ENCODE assay signal across 11 mouse cellular contexts in genomic region chr14:52313931-52314807, GRCm38 (mm10). TPM values are rescaled to one million over a fixed set of nuclear protein-coding genes. Genes with fewer than 3 reads are reported as not detected.
A peak's percentile ranks its signal among the peaks of the same experiment; 100 is the strongest.
DNase-seq lines count a peak whose midpoint lies in the region; ATAC-seq and TF ChIP-seq lines count a peak whose summit lies in the region.
"Had no signal": no experiment of that assay in that cellular context is flagged by ENCODE, and none has a peak within 500 bp of the region (broad histone marks: within the 10 kb centered on the region; RNA-seq: fewer than 3 reads in every experiment).

No protein-coding gene starts in this region.

- WGBS in stomach, embryonic 14.5 days = 88% methylated on average over 26 of the region's 26 CpGs
- WGBS in stomach, postnatal 0 days = 85% methylated on average over 26 of the region's 26 CpGs
- 65% methylated on average over 26 of the region's 26 CpGs for WGBS in liver, embryonic 15.5 days (ENCODE audit: insufficient replicate concordance)

- H3K9me3 ChIP-seq in stomach, embryonic 14.5 days (ENCODE audit: control insufficient read depth, low read depth, low read length) = no peaks in the 10 kb centered on the region
- H3K9me3 ChIP-seq in stomach, postnatal 0 days (ENCODE audit: control insufficient read depth, low read length) = no peaks in the 10 kb centered on the region
- no peaks in the 10 kb centered on the region for H3K9me3 ChIP-seq in liver, embryonic 15.5 days (replicated peaks)

- TF ChIP-seq EP300 in stomach, postnatal 0 days (optimal IDR thresholded peaks at IDR 0.05) = no peak

- H3K4me3 ChIP-seq in gastrocnemius, adult 2 months = 0 out of 2 replicates have a peak overlapping the region, but pooled peaks have one; percentile 11
- no peak overlapping the region for H3K4me3 ChIP-seq in stomach, embryonic 14.5 days (ENCODE audit: low read depth, low read length)
- no peak overlapping the region for H3K4me3 ChIP-seq in stomach, postnatal 0 days (ENCODE audit: low read depth, low read length)
- no peak overlapping the region for H3K4me3 ChIP-seq in liver, embryonic 15.5 days (replicated peaks)
- H3K4me3 ChIP-seq: heart, adult 2 months had no signal

- ATAC-seq in stomach, embryonic 14.5 days (ENCODE audit: insufficient number of reproducible peaks, insufficient read depth, low FRiP score, low read depth) = no peak
- ATAC-seq in stomach, postnatal 0 days (ENCODE audit: low FRiP score, low TSS enrichment) = no peak
- ATAC-seq in liver, embryonic 15.5 days (ENCODE audit: insufficient read depth) = no peak

- no peak overlapping the region for H3K9ac ChIP-seq in stomach, embryonic 14.5 days (replicated peaks; ENCODE audit: low read depth, low read length)
- no peak overlapping the region for H3K9ac ChIP-seq in stomach, postnatal 0 days (ENCODE audit: low read length)
- no peak overlapping the region for H3K9ac ChIP-seq in liver, embryonic 15.5 days

- no peaks in the 10 kb centered on the region for H3K27me3 ChIP-seq in stomach, embryonic 14.5 days (ENCODE audit: control insufficient read depth, insufficient read depth, low read length)
- no peaks in the 10 kb centered on the region for H3K27me3 ChIP-seq in stomach, postnatal 0 days (ENCODE audit: control insufficient read depth, insufficient read depth, low read length)
- peaks cover 56% of the 10 kb centered on the region for H3K27me3 ChIP-seq in liver, embryonic 15.5 days

- H3K4me1 ChIP-seq in stomach, embryonic 14.5 days (ENCODE audit: control insufficient read depth, insufficient read depth, low read length) = peaks cover 13% of the 10 kb centered on the region
- 0 out of 2 replicates have a peak, but pooled peaks cover 3% of the 10 kb centered on the region for H3K4me1 ChIP-seq in stomach, postnatal 0 days (replicated peaks; ENCODE audit: control insufficient read depth, insufficient read depth)
- peaks cover 16% of the 10 kb centered on the region for H3K4me1 ChIP-seq in liver, embryonic 15.5 days (replicated peaks)

- intact Hi-C loops in gastrocnemius, adult 2 months (cut with DNase I) = no loop called here

- H3K4me2 ChIP-seq in stomach, embryonic 14.5 days (replicated peaks; ENCODE audit: low read depth, low read length) = peak overlapping the region; percentile 83; the same call in 1 of the 2 replicates
- H3K4me2 ChIP-seq in stomach, postnatal 0 days (replicated peaks; ENCODE audit: low read depth) = no peak overlapping the region
- 0 out of 2 replicates have a peak overlapping the region, but pooled peaks have one; percentile 3 for H3K4me2 ChIP-seq in liver, embryonic 15.5 days

- DNase-seq in gastrocnemius, adult 2 months = no peak
- no peak for DNase-seq in gastrocnemius, postnatal 4 days (ENCODE audit: low spot score in 2 of 2)
- DNase-seq in stomach, postnatal 0 days (ENCODE audit: low spot score) = no peak
- no peak for DNase-seq in thymus, postnatal 10 days (ENCODE audit: low spot score in 2 of 2)
- no peak for DNase-seq in spleen, adult 18-20 months
- DNase-seq in frontal cortex, postnatal 14 days (ENCODE audit: low spot score in 2 of 2) = no peak

- no peak overlapping the region for H3K27ac ChIP-seq in gastrocnemius, adult 2 months
- H3K27ac ChIP-seq in stomach, embryonic 14.5 days (ENCODE audit: low read length) = no peak overlapping the region
- no peak overlapping the region for H3K27ac ChIP-seq in stomach, postnatal 0 days (replicated peaks)
- H3K27ac ChIP-seq in liver, embryonic 15.5 days (replicated peaks) = no peak overlapping the region
- H3K27ac ChIP-seq: heart, adult 2 months had no signal

- no peak for TF ChIP-seq CTCF in gastrocnemius, adult 2 months (IDR thresholded peaks at IDR 0.05)
- TF ChIP-seq CTCF in stomach, postnatal 0 days (IDR thresholded peaks at IDR 0.05; ENCODE audit: low read depth) = no peak

- peaks cover 25% of the 10 kb centered on the region for H3K36me3 ChIP-seq in stomach, embryonic 14.5 days (ENCODE audit: control insufficient read depth, insufficient read depth, low read length)
- H3K36me3 ChIP-seq in stomach, postnatal 0 days (ENCODE audit: control insufficient read depth, insufficient read depth, low read length) = no peaks in the 10 kb centered on the region
- H3K36me3 ChIP-seq in liver, embryonic 15.5 days (replicated peaks) = no peaks in the 10 kb centered on the region

RNA-seq across cellular contexts. Expression of gene Mettl3, which starts 9.2 kb away (rescaled TPM):
- total RNA-seq in gastrocnemius, adult 2 months (2021) = 10 to 100 TPM; 17.2 to 19.5 TPM
- 10 to 100 TPM; 22.1 to 24.8 TPM for total RNA-seq in gastrocnemius, postnatal 4 days (2021)
- polyA plus RNA-seq in stomach, embryonic 14.5 days (2014; fragmentation: Nextera tagmentation; extraction: Ambion mirVana) = 41.3 and 45.3 TPM in 2 replicates
- polyA plus RNA-seq in stomach, postnatal 0 days (2015; fragmentation: Nextera tagmentation; extraction: Ambion mirVana) = 13.7 and 15.9 TPM in 2 replicates
- 15.9 and 18.2 TPM in 2 replicates for polyA plus RNA-seq in liver, embryonic 15.5 days (2015; fragmentation: Nextera tagmentation; extraction: Ambion mirVana)

RNA-seq across cellular contexts. Expression of gene Sall2, which starts 14.4 kb away (rescaled TPM):
- under 1 TPM; 0.61 to 0.78 TPM for total RNA-seq in gastrocnemius, adult 2 months (2021)
- 1 to 10 TPM; 7.2 to 7.4 TPM for total RNA-seq in gastrocnemius, postnatal 4 days (2021)
- 14.6 and 16.2 TPM in 2 replicates for polyA plus RNA-seq in stomach, embryonic 14.5 days (2014; fragmentation: Nextera tagmentation; extraction: Ambion mirVana)
- polyA plus RNA-seq in stomach, postnatal 0 days (2015; fragmentation: Nextera tagmentation; extraction: Ambion mirVana) = 1.9 and 2.1 TPM in 2 replicates
- 0.71 and 0.86 TPM in 2 replicates for polyA plus RNA-seq in liver, embryonic 15.5 days (2015; fragmentation: Nextera tagmentation; extraction: Ambion mirVana)

RNA-seq across cellular contexts. Expression of gene Rab2b, which starts 34.8 kb away (rescaled TPM):
- total RNA-seq in gastrocnemius, adult 2 months (2021) = 1 to 10 TPM; 1.9 to 3.5 TPM
- 10 to 100 TPM in 1 of 2 experiments, 1 to 10 TPM in 1; 9.1 to 12.5 TPM for total RNA-seq in gastrocnemius, postnatal 4 days (2021)
- 26.6 and 27.3 TPM in 2 replicates for polyA plus RNA-seq in stomach, embryonic 14.5 days (2014; fragmentation: Nextera tagmentation; extraction: Ambion mirVana)
- polyA plus RNA-seq in stomach, postnatal 0 days (2015; fragmentation: Nextera tagmentation; extraction: Ambion mirVana) = 6.9 and 7.3 TPM in 2 replicates
- 2.6 and 3.1 TPM in 2 replicates for polyA plus RNA-seq in liver, embryonic 15.5 days (2015; fragmentation: Nextera tagmentation; extraction: Ambion mirVana)

RNA-seq across cellular contexts. Expression of gene Tox4, which starts 35.2 kb away (rescaled TPM):
- total RNA-seq in gastrocnemius, adult 2 months (2021) = 10 to 100 TPM; 48.0 to 56.2 TPM
- total RNA-seq in gastrocnemius, postnatal 4 days (2021) = 10 to 100 TPM; 41.8 to 42.0 TPM
- 47.3 and 56.0 TPM in 2 replicates for polyA plus RNA-seq in stomach, embryonic 14.5 days (2014; fragmentation: Nextera tagmentation; extraction: Ambion mirVana)
- polyA plus RNA-seq in stomach, postnatal 0 days (2015; fragmentation: Nextera tagmentation; extraction: Ambion mirVana) = 21.5 and 22.9 TPM in 2 replicates
- 16.4 and 18.1 TPM in 2 replicates for polyA plus RNA-seq in liver, embryonic 15.5 days (2015; fragmentation: Nextera tagmentation; extraction: Ambion mirVana)

RNA-seq across cellular contexts. Expression of gene Olfr1513, which starts 42.0 kb away (rescaled TPM):
- total RNA-seq in gastrocnemius, adult 2 months (2021) = not detected
- total RNA-seq in gastrocnemius, postnatal 4 days (2021) = not detected
- polyA plus RNA-seq in stomach, embryonic 14.5 days (2014; fragmentation: Nextera tagmentation; extraction: Ambion mirVana) = not detected in 2 replicates
- polyA plus RNA-seq in stomach, postnatal 0 days (2015; fragmentation: Nextera tagmentation; extraction: Ambion mirVana) = not detected in 2 replicates
- not detected in 2 replicates for polyA plus RNA-seq in liver, embryonic 15.5 days (2015; fragmentation: Nextera tagmentation; extraction: Ambion mirVana)
- total RNA-seq: adrenal gland, postnatal 4 days; heart, adult 2 months had no signal
- polyA plus RNA-seq: heart, adult 2 months; urinary bladder, adult 2 months had no signal
